Mouse (Mus musculus): ENCODE results near the gene Stmn1.

DNA sequence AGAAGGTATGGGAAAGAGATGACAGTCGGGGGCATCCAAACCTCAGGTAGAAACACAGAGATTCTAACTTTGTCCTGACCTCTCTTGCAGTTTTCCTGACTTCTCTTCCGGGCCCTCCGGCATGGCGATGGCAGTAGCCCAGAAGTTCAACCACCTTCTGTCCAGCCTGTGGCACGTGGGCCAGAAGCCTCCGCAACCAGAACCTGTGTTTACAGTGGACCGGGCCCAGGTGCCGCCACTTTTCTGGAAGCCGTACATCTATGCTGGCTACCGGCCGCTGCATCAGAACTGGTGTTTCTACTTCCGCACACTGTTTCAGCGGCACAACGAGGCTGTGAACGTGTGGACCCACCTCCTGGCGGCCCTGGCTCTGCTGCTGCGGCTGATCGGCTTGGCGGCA, 38.6 kb downstream of the Stmn1 start:
- TF ChIP-seq POLR2A (IDR thresholded peaks at IDR 0.05; ENCODE audit: low read depth, low read length), result no peak
- no peak for TF ChIP-seq CTCF (IDR thresholded peaks at IDR 0.05; ENCODE audit: extremely low read depth, insufficient read depth, insufficient read length, insufficient replicate concordance)

All from spleen, adult 2 months (tissue).